Mouse (Mus musculus): ENCODE measurements around the gene 0610030E20Rik.
A peak's percentile ranks its signal among the peaks of the same experiment; 100 is the strongest.

The 0610030E20Rik gene

DNA sequence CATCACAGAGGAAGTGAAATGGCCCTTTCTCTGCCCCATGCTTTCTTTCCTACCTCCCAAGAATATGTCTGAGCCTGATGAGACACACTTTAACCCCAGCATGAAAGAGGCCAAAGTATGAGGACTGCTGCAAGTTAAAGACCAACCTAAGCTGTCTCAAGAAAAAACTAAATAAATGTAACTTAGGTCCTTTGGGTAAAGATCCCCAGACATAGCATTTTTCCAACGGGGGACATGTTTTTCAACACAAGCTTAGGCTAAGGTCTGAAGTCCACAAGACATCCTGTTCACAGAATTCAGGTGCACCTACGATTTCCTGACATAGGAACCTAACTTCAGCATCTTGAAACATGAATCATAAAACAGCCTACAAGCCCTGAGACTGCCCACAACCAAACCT, 3.1 kb downstream of the 0610030E20Rik start:
- DNase-seq (ENCODE audit: low spot score) = no peak

DNA sequence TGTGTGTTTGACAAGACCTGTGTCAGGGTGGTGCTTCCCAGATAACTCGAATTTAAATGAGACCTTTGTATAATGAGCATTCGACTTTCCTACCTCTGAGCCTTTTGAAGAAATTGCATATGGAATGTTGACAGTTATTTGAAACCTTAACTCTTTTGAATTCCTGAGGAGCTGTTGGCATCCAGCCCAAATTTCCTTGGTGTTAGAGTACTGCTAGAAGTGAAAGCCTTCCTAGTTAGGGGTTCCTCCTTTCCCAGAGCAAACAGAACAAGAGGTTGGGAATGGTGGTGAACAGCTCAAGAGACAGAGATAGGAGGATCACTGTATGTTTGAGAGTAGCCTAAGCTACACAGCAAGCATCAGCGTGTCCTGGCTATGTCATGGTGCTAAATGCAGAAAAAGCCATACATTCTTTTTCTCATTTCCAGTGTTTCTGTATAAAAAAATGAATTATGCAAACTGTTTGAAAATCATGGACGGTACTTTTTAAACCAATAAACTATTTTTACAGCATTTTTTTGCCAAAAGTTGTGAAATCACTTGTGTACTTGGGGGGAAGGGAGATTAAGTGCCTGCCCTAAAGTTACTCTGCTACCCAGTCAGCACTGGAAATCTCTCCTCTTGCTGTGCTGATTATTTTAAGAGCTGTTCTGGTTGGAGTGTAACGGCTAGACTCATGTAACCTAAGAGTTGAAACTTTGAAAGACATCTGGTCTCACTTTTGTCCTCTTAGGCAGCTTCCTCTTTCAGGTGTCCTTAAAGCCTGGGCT, 5.7 kb downstream of the 0610030E20Rik start:
- DNase-seq (ENCODE audit: low spot score) = no peak

DNA sequence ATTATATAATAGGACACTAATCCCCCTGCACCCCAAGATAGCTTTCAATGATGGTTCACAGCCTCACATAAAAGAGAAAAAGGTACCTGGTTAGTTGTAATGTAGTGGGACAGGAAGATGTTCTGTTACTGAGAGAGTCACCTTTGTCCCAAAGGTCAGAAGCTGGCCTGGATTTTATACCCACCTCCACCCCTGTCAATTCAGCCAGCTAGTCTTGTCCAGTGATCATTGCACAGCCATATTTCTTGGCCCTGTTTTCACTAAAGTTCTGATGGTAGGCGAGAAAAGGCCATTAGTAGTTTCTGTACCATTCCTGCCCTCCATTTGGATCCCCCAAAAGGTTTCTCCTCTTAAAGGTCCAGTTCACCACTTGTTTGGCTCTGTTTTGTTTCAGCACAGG, 6.9 kb downstream of the 0610030E20Rik start:
- DNase-seq (ENCODE audit: low spot score) = no peak

DNA sequence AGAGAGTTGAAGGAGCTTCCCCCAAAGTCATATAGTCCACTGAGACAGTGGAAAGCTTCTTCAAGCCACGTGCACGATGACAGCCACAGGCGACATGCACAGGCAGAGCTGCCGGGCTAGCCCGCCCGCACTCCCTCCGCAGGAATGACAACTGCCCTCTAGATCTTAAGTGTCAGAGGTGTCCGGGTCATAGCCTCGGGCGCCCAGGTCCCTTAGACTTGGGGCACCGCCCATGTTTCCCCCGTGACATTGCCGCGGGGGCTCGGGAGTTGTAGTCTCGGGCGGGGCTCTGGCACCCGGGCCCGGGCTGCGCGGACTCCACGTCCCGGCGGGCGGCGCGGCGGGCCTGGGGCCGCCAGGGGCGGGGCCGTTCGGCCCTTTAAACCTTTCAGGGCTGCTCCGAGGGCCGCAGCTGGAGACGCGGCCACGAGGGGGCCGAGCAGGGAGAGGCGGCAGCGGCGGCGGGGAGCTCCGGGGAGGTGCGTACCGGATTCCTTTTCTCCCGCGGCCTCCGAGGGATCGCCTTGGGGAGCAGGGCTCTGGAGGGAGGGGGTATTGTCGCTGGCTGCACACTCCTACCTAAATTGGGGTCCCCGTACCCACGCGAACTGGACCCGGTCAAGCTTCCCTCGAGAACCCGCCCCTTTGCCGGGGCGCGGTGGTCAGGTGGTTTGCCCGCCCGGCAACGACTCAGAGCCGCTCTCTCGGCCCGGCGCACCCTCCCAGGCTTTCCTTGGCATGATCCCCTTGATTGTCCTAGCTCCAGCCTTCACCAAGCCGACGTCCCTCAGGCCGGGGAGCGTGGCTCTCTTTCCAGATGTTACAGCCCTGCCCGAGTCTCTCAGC, 8.2 kb downstream of the 0610030E20Rik start, which contains the start of gene Tmem150a:
TSS of gene Tmem150a (plus strand) at position 382 of the 846 bp plus-strand sequence.
- no peak for DNase-seq (ENCODE audit: low spot score)

DNA sequence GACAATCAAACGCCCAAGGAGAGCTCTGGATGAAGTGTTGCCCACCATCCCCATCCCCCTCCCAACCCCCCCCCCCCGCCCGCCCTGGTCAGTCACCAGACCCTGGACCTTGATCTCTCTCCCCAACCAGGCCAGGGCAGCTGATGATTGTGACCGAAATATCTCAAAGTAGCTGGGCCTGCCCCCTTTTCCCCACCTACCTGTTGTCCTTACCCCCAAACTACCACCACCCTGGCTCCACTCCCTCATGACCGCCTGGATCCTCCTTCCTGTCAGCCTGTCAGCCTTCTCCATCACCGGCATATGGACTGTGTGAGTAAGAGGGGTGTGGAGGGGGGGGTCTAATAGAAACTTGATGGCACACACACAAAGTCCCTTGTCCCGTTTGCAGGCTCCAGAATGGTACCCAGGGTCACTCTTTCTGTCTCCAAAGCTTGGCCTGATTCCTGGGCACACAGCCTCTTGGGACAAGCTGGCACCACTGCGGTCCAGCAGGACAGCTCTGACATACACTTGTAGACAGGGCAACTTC, 8.9 kb downstream of the 0610030E20Rik start:
- DNase-seq (ENCODE audit: low spot score) = no peak

DNA sequence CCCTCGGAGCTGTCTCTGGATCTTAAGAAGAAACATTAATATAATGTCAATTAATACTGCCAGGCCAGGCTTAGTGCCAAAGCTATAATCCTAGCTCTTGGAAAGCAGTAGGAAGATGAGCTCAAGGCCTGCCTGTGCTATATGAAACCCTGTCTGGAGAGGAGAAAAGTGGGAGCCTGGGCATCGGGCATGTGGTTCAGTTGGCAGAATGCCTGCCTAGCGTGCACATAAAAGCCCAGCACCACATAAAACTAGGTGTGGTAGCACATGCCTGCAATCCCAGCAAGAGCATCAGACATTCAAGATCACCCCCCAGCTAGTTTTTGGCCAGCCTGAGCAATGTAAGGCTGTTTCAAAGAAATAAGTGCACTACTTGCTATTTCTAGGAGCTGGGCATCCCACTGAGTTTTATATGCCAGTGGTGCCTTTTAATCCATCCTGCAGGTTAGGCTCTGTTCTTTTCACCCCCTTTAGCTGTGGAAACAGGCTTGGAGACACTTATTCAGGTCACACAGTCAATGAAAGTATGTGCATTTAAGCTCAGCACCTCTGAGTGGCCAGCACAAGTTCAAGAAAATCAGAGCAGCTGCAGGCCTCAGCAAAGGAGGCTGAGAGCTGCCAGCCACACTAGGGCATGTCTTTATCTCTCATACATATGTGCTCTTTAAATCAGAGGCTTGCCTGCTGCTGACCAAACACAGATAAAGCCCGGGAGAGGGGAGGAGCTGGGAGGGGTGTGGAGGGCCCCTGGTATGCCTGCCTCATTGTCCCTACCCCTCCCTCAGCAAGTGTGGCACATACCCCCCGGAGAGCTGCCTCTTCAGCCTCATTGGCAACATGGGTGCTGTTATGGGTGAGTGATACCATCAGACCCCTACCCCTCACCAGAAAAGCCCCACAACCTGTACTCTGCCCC, 10.3 kb downstream of the 0610030E20Rik start:
- DNase-seq (ENCODE audit: low spot score) = no peak

DNA sequence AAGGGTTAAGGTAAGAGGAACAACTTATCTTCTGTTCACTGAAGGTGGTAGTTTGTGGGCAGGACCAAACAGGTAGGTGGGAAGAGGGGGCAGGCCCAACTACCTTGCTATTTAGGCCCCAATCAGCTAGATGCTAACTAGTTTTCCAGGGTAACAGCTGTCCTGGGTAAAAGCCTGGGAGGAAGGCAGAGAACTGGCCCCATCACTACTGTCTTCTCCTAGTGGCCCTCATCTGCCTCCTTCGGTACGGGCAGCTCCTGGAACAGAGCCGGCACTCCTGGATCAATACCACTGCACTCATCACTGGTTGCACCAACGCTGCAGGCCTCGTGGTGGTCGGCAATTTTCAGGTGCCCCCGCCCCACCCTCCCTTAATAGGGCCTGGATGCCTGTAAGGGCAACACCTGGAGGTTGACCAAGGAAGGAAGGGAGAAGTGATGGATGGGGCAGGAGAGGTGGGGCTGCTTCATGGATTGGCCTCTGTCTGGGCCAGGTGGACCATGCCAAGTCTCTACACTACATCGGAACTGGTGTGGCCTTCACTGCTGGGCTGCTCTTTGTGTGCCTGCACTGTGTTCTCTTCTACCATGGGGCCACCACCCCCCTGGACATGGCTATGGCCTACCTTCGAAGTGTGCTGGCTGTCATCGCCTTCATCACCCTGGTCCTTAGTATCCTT, 11.1 kb downstream of the 0610030E20Rik start:
- no peak for DNase-seq (ENCODE audit: low spot score)

DNA sequence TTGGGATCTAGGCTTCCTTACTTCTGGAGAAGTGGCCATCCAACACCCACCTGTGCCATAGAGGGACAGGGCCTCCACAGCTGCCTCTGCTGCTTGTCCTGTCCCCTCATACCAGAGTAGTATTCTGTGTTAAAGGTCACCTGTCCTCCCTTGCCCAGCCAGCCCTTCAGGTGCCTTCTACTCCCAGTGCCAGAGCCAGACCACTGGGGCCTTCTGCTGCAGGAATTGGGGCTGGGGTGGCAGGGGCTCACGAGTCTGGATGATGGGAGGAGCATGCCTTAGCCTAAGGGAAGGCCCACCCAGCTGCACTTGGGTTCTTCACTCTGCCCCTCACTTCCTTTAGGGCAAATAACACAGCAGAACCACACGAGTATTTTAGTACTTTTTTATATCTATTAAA, 12.2 kb downstream of the 0610030E20Rik start:
- no peak for DNase-seq (ENCODE audit: low spot score)

DNA sequence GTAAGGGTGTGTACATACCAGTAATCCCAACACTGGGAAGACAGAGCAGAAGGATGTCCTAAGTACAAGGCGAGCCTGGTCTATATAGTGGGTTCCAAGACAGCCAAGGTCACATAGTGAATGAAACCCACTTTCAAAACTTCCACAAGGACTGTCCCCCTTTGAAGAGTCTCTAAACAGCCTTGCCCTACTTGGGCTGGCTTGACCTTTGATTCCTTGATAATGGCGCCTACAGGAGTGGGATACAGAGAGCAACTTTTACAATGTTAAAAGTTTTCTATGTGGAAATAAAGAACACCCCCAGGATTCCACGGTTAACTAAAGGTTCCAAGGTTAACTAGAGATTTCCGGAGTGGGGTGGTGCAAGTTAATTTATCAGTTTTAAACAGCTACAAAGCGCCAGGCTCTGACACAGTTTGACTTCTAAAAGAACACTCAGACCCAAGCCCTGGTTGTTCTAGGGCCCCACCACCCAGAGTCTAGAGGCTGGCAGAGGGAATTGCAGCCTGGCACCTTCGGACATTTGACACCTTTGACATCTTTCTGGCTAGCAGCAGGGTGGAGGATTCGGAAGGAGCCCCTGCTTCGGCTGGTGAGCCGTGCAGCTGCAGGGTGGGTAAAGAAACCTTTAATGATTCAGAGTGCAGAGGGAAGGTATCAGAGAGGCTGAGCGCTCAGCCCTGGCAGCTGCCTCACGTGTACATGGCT, 12.9 kb downstream of the 0610030E20Rik start:
- no peak for DNase-seq (ENCODE audit: low spot score)

DNA sequence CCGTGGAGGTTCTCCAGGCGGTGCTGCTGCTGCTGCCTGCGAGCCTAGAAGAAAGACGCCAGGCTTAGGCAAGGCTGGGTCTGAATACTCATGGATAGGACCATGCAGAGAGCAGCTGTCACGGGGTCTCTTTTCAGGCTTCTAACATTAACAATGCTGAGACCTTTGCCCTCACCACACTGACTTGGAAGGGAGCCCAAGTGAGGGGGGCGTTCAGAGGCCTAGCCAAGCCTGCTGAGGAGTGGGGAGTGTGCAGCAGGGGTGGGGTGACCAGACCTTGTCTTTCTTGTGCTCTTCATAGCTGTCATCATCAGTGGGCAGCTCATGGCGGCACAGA, 13.4 kb downstream of the 0610030E20Rik start:
- DNase-seq (ENCODE audit: low spot score) = no peak

DNA sequence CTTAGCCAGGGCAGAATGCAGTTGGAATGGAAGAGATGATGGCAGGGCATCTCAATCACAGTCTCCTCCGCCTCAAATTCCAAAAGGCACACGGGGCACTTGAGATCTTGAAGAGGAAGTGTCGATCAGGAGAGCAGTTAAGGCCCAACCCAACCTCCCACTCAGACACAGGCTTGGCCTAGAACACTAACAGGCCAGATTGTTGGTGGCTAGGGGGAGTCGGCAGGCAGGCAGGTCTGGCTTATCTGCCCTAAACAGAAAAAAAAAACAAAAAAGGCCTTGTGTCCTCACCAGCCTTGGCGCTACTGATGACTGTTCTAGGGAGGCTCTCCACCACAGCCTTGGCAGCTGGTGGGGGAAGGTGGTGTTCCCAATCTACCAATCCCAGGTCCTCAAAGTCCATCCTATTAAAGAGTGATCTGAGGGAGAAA, 14.0 kb downstream of the 0610030E20Rik start:
- DNase-seq (ENCODE audit: low spot score) = no peak

DNA sequence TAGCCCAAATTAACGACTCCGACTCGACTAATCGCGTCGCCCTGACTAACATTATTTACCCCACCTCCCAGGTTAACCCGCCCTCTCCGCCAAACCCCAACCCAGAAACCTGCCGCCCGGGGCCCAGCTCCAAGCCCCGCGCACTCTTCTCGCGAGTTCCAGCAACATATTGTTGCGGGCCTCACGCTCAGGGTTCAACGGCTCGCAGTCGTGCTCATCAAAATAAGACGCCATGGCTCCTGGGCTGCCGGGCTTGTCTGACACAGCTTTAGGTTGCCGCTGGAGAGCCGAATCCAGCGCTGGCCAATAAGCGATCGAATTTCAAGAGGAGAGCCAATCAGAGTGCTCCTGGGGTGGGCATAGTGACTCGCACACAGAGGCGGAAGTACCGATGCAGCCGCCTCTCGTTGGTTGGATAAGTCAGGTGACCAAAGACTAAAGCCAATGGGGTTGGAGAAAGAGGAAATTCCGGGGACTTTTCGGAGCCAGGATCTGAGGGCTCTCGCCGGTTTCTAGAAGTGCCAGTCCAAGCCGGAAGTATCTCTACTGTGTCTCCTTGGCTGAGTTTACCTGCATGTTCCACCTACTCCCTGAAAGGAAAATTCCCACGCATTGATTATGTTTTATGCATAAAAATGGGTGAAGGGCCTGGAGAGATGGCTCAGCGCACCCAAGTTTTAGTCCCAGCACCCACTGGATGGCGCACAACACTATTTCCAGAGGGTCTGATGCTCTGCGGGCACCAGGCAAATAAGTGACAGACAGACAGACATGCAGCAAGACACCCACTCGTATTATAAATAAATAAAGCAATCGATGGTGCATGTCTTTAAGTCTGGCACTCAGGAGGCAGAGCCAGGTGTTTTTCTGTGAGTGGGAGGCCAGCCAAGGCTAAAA, 15.3 kb downstream of the 0610030E20Rik start:
- DNase-seq (ENCODE audit: low spot score) = peak; percentile 96

DNA sequence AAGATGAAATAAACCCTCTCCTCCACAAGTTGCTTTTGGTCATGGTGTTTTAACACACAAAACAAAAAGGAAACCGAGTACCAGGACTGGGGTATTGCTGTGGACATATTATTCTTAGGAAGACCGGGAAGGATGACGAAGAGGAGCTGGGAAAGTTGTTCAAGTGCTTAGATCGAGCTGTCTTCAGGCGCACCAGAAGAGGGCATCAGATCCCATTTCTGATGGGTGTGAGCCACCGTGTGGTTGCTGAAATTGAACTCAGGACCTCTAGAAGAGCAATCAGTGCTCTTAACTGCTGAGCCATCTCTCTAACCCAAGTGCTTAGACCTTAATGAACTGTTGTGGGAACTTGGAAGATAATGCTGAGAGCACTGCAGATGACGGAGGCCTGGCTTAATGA, 16.9 kb downstream of the 0610030E20Rik start:
- no peak for DNase-seq (ENCODE audit: low spot score)

DNA sequence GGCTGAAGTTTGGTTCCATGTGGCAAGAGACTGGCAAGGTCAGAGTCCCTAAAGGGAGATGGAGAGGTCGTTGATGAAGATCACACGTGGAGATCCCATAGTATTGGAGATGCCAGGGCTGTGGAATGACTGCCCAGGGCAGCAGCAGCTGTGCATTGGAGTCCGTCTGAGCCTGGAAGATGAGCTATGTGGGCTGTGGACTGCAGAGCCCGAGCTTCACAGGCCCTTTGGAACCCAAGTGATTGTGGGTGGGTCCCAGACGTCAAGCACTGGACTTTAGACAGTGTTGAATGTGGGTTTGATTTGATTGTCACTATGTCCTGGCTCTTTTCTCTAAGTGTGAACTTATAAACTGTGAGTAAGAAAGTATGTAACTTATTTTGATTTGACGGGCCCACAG, 17.9 kb downstream of the 0610030E20Rik start:
- DNase-seq (ENCODE audit: low spot score) = no peak

DNA sequence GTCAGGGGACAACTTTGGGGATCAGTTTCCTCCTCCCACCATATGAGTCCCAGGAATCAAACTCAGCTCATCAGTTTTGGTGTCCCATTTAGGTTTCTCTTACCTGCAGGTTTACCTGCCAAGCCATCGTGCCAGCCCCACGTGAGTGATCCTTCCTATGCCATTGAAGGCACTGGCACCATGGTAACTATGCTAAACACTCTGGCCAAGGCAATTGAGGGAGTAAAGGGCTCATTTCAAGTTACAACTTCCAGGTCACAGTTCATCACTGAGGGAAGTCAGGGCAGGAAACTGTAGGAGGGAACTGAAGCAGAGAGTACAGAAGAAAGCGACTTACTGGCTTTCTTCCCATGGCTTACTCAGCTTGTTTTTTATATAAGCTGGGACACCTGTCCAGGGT, 19.2 kb downstream of the 0610030E20Rik start:
- no peak for DNase-seq (ENCODE audit: low spot score)

DNA sequence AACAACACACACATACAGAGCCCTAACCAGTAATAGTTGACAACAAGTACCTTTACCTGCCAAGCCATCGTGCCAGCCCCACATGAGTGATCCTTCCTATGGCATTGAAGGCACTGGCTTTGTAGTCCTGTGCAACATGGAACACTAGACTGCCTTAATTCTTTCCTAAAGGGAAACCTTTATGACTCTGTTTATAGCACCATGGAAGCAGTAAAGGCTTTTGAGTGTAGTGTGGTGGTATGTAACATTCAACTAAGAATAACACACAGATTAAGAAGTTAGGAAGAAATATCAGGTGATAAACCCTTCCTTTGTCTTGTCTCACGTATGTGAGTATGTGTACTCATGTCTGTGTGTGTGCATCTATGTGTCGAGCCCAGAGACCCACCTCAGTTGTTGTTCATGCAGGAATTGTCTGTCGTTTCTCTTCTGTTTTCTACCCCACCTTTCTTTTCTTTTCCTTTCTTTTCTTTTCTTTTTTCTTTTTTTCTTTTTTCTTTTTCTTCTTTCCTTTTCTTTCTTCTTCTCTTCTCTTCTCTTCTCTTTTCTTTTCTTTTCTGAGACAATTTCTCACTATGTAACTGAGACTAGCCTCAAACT, 19.8 kb downstream of the 0610030E20Rik start, which contains the start of gene Rnf181:
TSS of gene Rnf181 (minus strand) at position 113 of the 600 bp plus-strand sequence.
- DNase-seq (ENCODE audit: low spot score) = no peak

DNA sequence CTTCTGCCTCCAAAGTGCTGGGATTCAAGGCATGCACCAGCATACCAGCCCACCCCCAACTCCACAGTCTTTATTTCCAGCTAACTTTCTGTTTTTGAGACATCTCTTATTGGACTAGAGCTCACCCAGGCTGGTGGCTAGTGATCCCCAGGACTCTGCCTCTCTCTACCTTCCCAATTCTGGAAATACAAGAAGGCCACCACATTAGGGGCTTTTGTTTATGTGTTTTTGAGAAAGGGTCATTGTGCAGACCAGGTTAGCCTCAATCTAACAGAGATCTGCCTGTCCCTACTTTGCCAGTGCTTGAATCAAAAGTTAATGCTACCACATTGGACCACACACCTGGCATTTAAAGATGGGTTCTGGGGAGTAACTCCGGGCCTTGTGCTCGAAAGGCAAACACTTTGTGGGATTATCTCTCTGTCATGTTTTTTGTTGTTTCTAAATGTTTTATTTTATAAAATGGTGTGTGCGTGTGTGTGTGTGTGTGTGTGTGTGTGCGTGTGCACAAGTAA, 20.4 kb downstream of the 0610030E20Rik start:
- no peak for DNase-seq (ENCODE audit: low spot score)

DNA sequence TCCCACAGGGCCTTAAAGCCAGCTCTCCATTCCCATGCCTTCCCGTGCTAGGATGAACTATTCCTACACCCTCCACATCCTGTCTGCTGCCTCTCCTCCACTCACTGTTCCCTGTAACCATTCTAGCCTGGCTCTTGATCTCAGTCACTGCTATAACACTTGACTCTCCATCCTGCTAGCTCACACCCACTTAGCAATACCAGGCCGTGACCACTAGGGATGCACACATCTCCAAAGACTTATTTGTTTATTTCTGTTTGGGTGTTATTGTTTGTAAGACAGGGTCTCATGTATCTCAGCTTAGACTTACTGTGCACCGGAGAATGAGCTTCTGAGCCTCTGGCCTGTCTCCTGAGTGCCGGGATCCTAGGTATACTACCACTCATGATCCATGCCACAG, 22.4 kb downstream of the 0610030E20Rik start:
- DNase-seq (ENCODE audit: low spot score) = no peak

DNA sequence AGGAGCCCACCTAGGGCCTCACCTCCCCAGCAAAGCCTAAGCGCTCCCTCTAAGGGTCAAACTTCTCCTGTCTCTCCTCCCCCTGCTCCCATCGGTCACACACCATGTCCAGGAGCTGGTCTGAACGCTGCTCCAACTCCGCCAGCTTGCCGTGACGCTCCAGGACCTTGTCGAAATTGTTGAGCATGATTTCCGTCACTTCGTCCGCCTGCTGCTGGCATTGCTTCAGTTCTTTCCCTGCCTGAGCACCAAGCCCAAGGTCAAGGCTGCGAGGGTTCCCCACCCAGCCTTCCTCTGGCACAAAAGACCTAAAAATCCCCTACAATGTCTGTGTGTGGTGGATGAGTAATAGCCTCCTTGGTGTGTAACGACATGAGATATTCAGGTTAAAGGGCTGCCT, 23.0 kb downstream of the 0610030E20Rik start:
- no peak for DNase-seq (ENCODE audit: low spot score)
